Mouse (Mus musculus): ENCODE measurements around the gene Cyp2b13.
"Not testable (repeated sequence)": the region's sequence is repeated elsewhere in the genome, so short reads cannot be mapped to it uniquely, and the experiment has no call there.

Gene Cyp2b13

GRCm38 (mm10) chr7:26061197-26061596 lies at the start of gene Cyp2b13:
Gene Cyp2b13, plus strand, starts transcription at chr7:26061497.
- not testable (repeated sequence) for DNase-seq

GRCm38 (mm10) chr7:26019814-26020332 lies 41.4 kb upstream of the Cyp2b13 start:
- DNase-seq: not testable (repeated sequence)

- DNase-seq: not testable (repeated sequence)
Observed at GRCm38 (mm10) chr7:26054885-26055630, 6.2 kb upstream of the Cyp2b13 start.

- DNase-seq: not testable (repeated sequence)
Observed at GRCm38 (mm10) chr7:26071677-26072076, 10.4 kb downstream of the Cyp2b13 start.

GRCm38 (mm10) chr7:26082595-26082994 lies 21.3 kb downstream of the Cyp2b13 start:
- no peak for DNase-seq

GRCm38 (mm10) chr7:26087391-26087790 lies 26.1 kb downstream of the Cyp2b13 start:
- no peak for DNase-seq

- not testable (repeated sequence) for DNase-seq
Observed at GRCm38 (mm10) chr7:26088578-26088977, 27.3 kb downstream of the Cyp2b13 start.

- DNase-seq: not testable (repeated sequence)
Observed at GRCm38 (mm10) chr7:26139623-26140022, 78.3 kb downstream of the Cyp2b13 start.

GRCm38 (mm10) chr7:26143657-26144056 lies 82.4 kb downstream of the Cyp2b13 start:
- DNase-seq: not testable (repeated sequence)

Data from kidney, postnatal 4 days (tissue).